ENCODE assay signal across 23 mouse cellular contexts in genomic region chr7:13072293-13072692, GRCm38 (mm10). TPM values are rescaled to one million over a fixed set of nuclear protein-coding genes. Genes with fewer than 3 reads are reported as not detected.
DNase-seq lines count a peak whose midpoint lies in the region; ATAC-seq and TF ChIP-seq lines count a peak whose summit lies in the region.
"Had no signal": no experiment of that assay in that cellular context is flagged by ENCODE, and none has a peak within 500 bp of the region (broad histone marks: within the 10 kb centered on the region; RNA-seq: fewer than 3 reads in every experiment).

No protein-coding gene starts in this region.

- no peak overlapping the region for H3K4me2 ChIP-seq in kidney, postnatal 0 days (ENCODE audit: low read length)
- no peak overlapping the region for H3K4me2 ChIP-seq in neural tube, embryonic 15.5 days
- H3K4me2 ChIP-seq: heart, embryonic 13.5 days; hindbrain, embryonic 15.5 days had no signal

- H3K36me3 ChIP-seq in kidney, postnatal 0 days (ENCODE audit: insufficient read depth, low read length): no peaks in the 10 kb centered on the region
- no peaks in the 10 kb centered on the region for H3K36me3 ChIP-seq in MEL (ENCODE audit: control insufficient read depth in 1 of 2, insufficient read depth in 2 of 2, low read length in 2 of 2)
- no peaks in the 10 kb centered on the region for H3K36me3 ChIP-seq in neural tube, embryonic 15.5 days
- H3K36me3 ChIP-seq: heart, embryonic 13.5 days; hindbrain, embryonic 15.5 days had no signal

- no peak for ATAC-seq in kidney, postnatal 0 days (replicated peaks; ENCODE audit: low FRiP score, low read depth)
- ATAC-seq in neural tube, embryonic 15.5 days (ENCODE audit: low FRiP score): no peak
- no peak for ATAC-seq in granulocyte monocyte progenitor cell, adult 5-6 weeks (replicated peaks; ENCODE audit: poor library complexity, severe bottlenecking)
- ATAC-seq: forebrain, embryonic 16.5 days; intestine, embryonic 16.5 days had no signal

- no peak overlapping the region for H3K27ac ChIP-seq in kidney, postnatal 0 days
- no peak overlapping the region for H3K27ac ChIP-seq in MEL (ENCODE audit: control insufficient read depth, low read depth, low read length)
- H3K27ac ChIP-seq in neural tube, embryonic 15.5 days (replicated peaks): no peak overlapping the region
- H3K27ac ChIP-seq: heart, embryonic 13.5 days; hindbrain, embryonic 15.5 days had no signal

- H3K9ac ChIP-seq in kidney, postnatal 0 days (ENCODE audit: low read depth, low read length): no peak overlapping the region
- no peak overlapping the region for H3K9ac ChIP-seq in MEL (ENCODE audit: control insufficient read depth, low read depth, low read length, poor library complexity, severe bottlenecking)
- H3K9ac ChIP-seq in neural tube, embryonic 15.5 days (replicated peaks): no peak overlapping the region
- H3K9ac ChIP-seq: heart, embryonic 13.5 days; hindbrain, embryonic 15.5 days had no signal

- H3K79me2 ChIP-seq in MEL (ENCODE audit: control insufficient read depth, insufficient read depth, low read length, poor library complexity): no peaks in the 10 kb centered on the region

- H3K9me3 ChIP-seq in kidney, postnatal 0 days (replicated peaks; ENCODE audit: low read length): no peaks in the 10 kb centered on the region
- H3K9me3 ChIP-seq in MEL (replicated peaks; ENCODE audit: insufficient read depth, low read length): no peaks in the 10 kb centered on the region
- no peaks in the 10 kb centered on the region for H3K9me3 ChIP-seq in neural tube, embryonic 15.5 days (replicated peaks)
- H3K9me3 ChIP-seq: heart, embryonic 13.5 days; hindbrain, embryonic 15.5 days had no signal

- no peaks in the 10 kb centered on the region for H3K4me1 ChIP-seq in kidney, postnatal 0 days (replicated peaks; ENCODE audit: insufficient read depth, low read length)
- H3K4me1 ChIP-seq in MEL (ENCODE audit: control insufficient read depth in 1 of 2, insufficient read depth in 2 of 2, low read length in 2 of 2): no peaks in the 10 kb centered on the region
- no peaks in the 10 kb centered on the region for H3K4me1 ChIP-seq in neural tube, embryonic 15.5 days
- H3K4me1 ChIP-seq: heart, embryonic 13.5 days; hindbrain, embryonic 15.5 days had no signal

- 55% methylated on average over 5 of the region's 5 CpGs for WGBS in kidney, postnatal 0 days
- WGBS in neural tube, embryonic 15.5 days: 65% methylated on average over 5 of the region's 5 CpGs

- no peaks in the 10 kb centered on the region for H3K27me3 ChIP-seq in kidney, postnatal 0 days (ENCODE audit: insufficient read depth, low read length)
- no peaks in the 10 kb centered on the region for H3K27me3 ChIP-seq in MEL (ENCODE audit: control insufficient read depth in 1 of 2, insufficient read depth in 2 of 2, low read length in 2 of 2)
- H3K27me3 ChIP-seq in neural tube, embryonic 15.5 days (replicated peaks): no peaks in the 10 kb centered on the region
- H3K27me3 ChIP-seq: heart, embryonic 13.5 days; hindbrain, embryonic 15.5 days had no signal

- 0 out of 2 replicates have a peak, but pooled peaks have one; percentile 10 for TF ChIP-seq CTCF in kidney, postnatal 0 days (IDR thresholded peaks at IDR 0.05; ENCODE audit: low read depth)
- peak in 1 of 3 experiments; percentile 20; a peak in 1 of 6 replicates for TF ChIP-seq CTCF in MEL (IDR thresholded peaks at IDR 0.05 in 2 of 3, conservative IDR thresholded peaks at IDR 0.05 in 1 of 3; ENCODE audit: control insufficient read depth in 1 of 3, insufficient read depth in 1 of 3, low read depth in 2 of 3, low read length in 3 of 3, poor library complexity in 1 of 3, severe bottlenecking in 1 of 3)

- TF ChIP-seq RAD21 in MEL (IDR thresholded peaks at IDR 0.05; ENCODE audit: low read depth, low read length): peak; percentile 12

- DNase-seq in kidney, postnatal 0 days (ENCODE audit: low spot score): no peak
- DNase-seq in kidney, adult 11 months: no peak
- DNase-seq in A20 (ENCODE audit: low read depth, low spot score) (peak; percentile 41), MEL (ENCODE audit: low read depth, low spot score) (no peak), adipocyte (ENCODE audit: low spot score) (peak; percentile 4)
- DNase-seq: adrenal gland, adult 8-10 months; adrenal gland, postnatal 36 days; cerebellum, adult 2 months; cerebellum, postnatal 10 days; gastrocnemius, postnatal 14 days; heart, postnatal 36 days had no signal

- no peak overlapping the region for H3K4me3 ChIP-seq in kidney, postnatal 0 days (replicated peaks; ENCODE audit: low read depth, low read length)
- H3K4me3 ChIP-seq in MEL (ENCODE audit: control insufficient read depth in 1 of 2, insufficient read depth in 1 of 2, low read depth in 2 of 2, low read length in 2 of 2): no peak overlapping the region
- no peak overlapping the region for H3K4me3 ChIP-seq in neural tube, embryonic 15.5 days (replicated peaks)
- H3K4me3 ChIP-seq: heart, embryonic 13.5 days; hindbrain, embryonic 15.5 days had no signal

- no peak for TF ChIP-seq POLR2A in MEL (IDR thresholded peaks at IDR 0.05; ENCODE audit: control insufficient read depth in 1 of 2, insufficient read depth in 1 of 2, low read depth in 1 of 2, low read length in 2 of 2, poor library complexity in 1 of 2)

- no peak for TF ChIP-seq EP300 in MEL (IDR thresholded peaks at IDR 0.05; ENCODE audit: low read depth in 1 of 2, low read length in 2 of 2)

TF ChIP-seq in MEL, 35 proteins besides CTCF, POLR2A, EP300 and RAD21:
- TF ChIP-seq MAZ (IDR thresholded peaks at IDR 0.05; ENCODE audit: low read depth, low read length) (no peak), SMC3 (IDR thresholded peaks at IDR 0.05; ENCODE audit: low read depth, low read length) (peak; percentile 29)
TF ChIP-seq in MEL: peak in this region for 1.

RNA-seq across cellular contexts. Expression of gene Mzf1, which starts 17.7 kb away (rescaled TPM):
- polyA plus RNA-seq in kidney, postnatal 0 days (2015; fragmentation: Nextera tagmentation; extraction: Ambion mirVana): 2.3 and 2.6 TPM in 2 replicates
- total RNA-seq in MEL (2012; rRNA removed): 0.77 and 0.85 TPM in 2 replicates
- polyA plus RNA-seq in MEL (2012; ENCODE audit: insufficient read depth in 1 of 2, insufficient read length in 2 of 2, low read depth in 1 of 2, low replicate concordance in 2 of 2, missing spikeins in 1 of 2): 1 to 10 TPM in 1 of 2 experiments, not detected in 1; 2.4 TPM
- polyA plus RNA-seq in neural tube, embryonic 15.5 days (2015; fragmentation: Nextera tagmentation; extraction: Ambion mirVana): 7.7 and 8.8 TPM in 2 replicates
- 0.43 TPM in 1 of 2 replicates, not detected in the other for total RNA-seq in granulocyte monocyte progenitor cell, adult 5-6 weeks (2014; fragmentation: Nextera tagmentation)
- 0.30 and 0.57 TPM in 2 replicates for total RNA-seq in granulocyte monocyte progenitor cell, adult 5-6 weeks (2017)

RNA-seq across cellular contexts. Expression of gene Vmn1r85, which starts 22.7 kb away (rescaled TPM):
- polyA plus RNA-seq in kidney, postnatal 0 days (2015; fragmentation: Nextera tagmentation; extraction: Ambion mirVana): not detected in 2 replicates
- total RNA-seq in MEL (2012; rRNA removed): not detected in 2 replicates
- polyA plus RNA-seq in MEL (2012; ENCODE audit: insufficient read depth in 1 of 2, insufficient read length in 2 of 2, low read depth in 1 of 2, low replicate concordance in 2 of 2, missing spikeins in 1 of 2): not detected
- 0.12 and 0.20 TPM in 2 replicates for polyA plus RNA-seq in neural tube, embryonic 15.5 days (2015; fragmentation: Nextera tagmentation; extraction: Ambion mirVana)
- not detected in 2 replicates for total RNA-seq in granulocyte monocyte progenitor cell, adult 5-6 weeks (2014; fragmentation: Nextera tagmentation)
- total RNA-seq in granulocyte monocyte progenitor cell, adult 5-6 weeks (2017): not detected in 2 replicates
- total RNA-seq: adrenal gland, adult 8-10 months; adrenal gland, postnatal 36 days; gastrocnemius, adult 18-20 months; gastrocnemius, postnatal 14 days; heart, postnatal 36 days had no signal
- polyA plus RNA-seq: cerebellum, adult 2 months; embryonic facial prominence, embryonic 11.5 days; forebrain, embryonic 11.5 days; gonadal fat pad, adult 2 months; heart, embryonic 13.5 days; heart, postnatal 0 days; intestine, embryonic 16.5 days had no signal

RNA-seq across cellular contexts. Expression of gene Ube2m, which starts 34.2 kb away (rescaled TPM):
- polyA plus RNA-seq in kidney, postnatal 0 days (2015; fragmentation: Nextera tagmentation; extraction: Ambion mirVana): 123 and 134 TPM in 2 replicates
- total RNA-seq in MEL (2012; rRNA removed): 134 and 148 TPM in 2 replicates
- polyA plus RNA-seq in MEL (2012; ENCODE audit: insufficient read depth in 1 of 2, insufficient read length in 2 of 2, low read depth in 1 of 2, low replicate concordance in 2 of 2, missing spikeins in 1 of 2): 100 to 1,000 TPM in 1 of 2 experiments, not detected in 1; 336 TPM
- 129 and 149 TPM in 2 replicates for polyA plus RNA-seq in neural tube, embryonic 15.5 days (2015; fragmentation: Nextera tagmentation; extraction: Ambion mirVana)
- total RNA-seq in granulocyte monocyte progenitor cell, adult 5-6 weeks (2014; fragmentation: Nextera tagmentation): 196 and 197 TPM in 2 replicates
- total RNA-seq in granulocyte monocyte progenitor cell, adult 5-6 weeks (2017): 126 and 132 TPM in 2 replicates

RNA-seq across cellular contexts. Expression of gene Chmp2a, which starts 37.7 kb away (rescaled TPM):
- polyA plus RNA-seq in kidney, postnatal 0 days (2015; fragmentation: Nextera tagmentation; extraction: Ambion mirVana): 235 and 240 TPM in 2 replicates
- total RNA-seq in MEL (2012; rRNA removed): 94.9 and 100 TPM in 2 replicates
- 100 to 1,000 TPM in 1 of 2 experiments, not detected in 1; 180 TPM for polyA plus RNA-seq in MEL (2012; ENCODE audit: insufficient read depth in 1 of 2, insufficient read length in 2 of 2, low read depth in 1 of 2, low replicate concordance in 2 of 2, missing spikeins in 1 of 2)
- polyA plus RNA-seq in neural tube, embryonic 15.5 days (2015; fragmentation: Nextera tagmentation; extraction: Ambion mirVana): 165 and 170 TPM in 2 replicates
- total RNA-seq in granulocyte monocyte progenitor cell, adult 5-6 weeks (2014; fragmentation: Nextera tagmentation): 117 and 163 TPM in 2 replicates
- total RNA-seq in granulocyte monocyte progenitor cell, adult 5-6 weeks (2017): 162 and 196 TPM in 2 replicates

RNA-seq across cellular contexts. Expression of gene Vmn1r86, which starts 47.4 kb away (rescaled TPM):
- polyA plus RNA-seq in kidney, postnatal 0 days (2015; fragmentation: Nextera tagmentation; extraction: Ambion mirVana): not detected in 2 replicates
- total RNA-seq in MEL (2012; rRNA removed): not detected in 2 replicates
- polyA plus RNA-seq in MEL (2012; ENCODE audit: insufficient read depth in 1 of 2, insufficient read length in 2 of 2, low read depth in 1 of 2, low replicate concordance in 2 of 2, missing spikeins in 1 of 2): not detected
- polyA plus RNA-seq in neural tube, embryonic 15.5 days (2015; fragmentation: Nextera tagmentation; extraction: Ambion mirVana): not detected in 2 replicates
- not detected in 2 replicates for total RNA-seq in granulocyte monocyte progenitor cell, adult 5-6 weeks (2014; fragmentation: Nextera tagmentation)
- not detected in 2 replicates for total RNA-seq in granulocyte monocyte progenitor cell, adult 5-6 weeks (2017)
- total RNA-seq: adrenal gland, adult 8-10 months; adrenal gland, postnatal 36 days; gastrocnemius, adult 18-20 months; gastrocnemius, postnatal 14 days; heart, postnatal 36 days had no signal
- polyA plus RNA-seq: cerebellum, adult 2 months; embryonic facial prominence, embryonic 11.5 days; forebrain, embryonic 11.5 days; forebrain, embryonic 16.5 days; gonadal fat pad, adult 2 months; heart, embryonic 13.5 days; heart, postnatal 0 days; hindbrain, embryonic 11.5 days; hindbrain, embryonic 15.5 days; intestine, embryonic 16.5 days had no signal

Comparison
In these comparisons a context has a peak if more than half of its experiments do, and no peak if none do; other contexts are left out.
1. DNase-seq: peak in A20 (single experiment) and adipocyte (single experiment); none in kidney, postnatal 0 days (single experiment), kidney, adult 11 months (single experiment) and MEL (single experiment).